Mouse (Mus musculus): Measurements from ENCODE around the gene Arhgap10.
A peak's percentile ranks its signal among the peaks of the same experiment; 100 is the strongest.

Gene Arhgap10

GRCm38 (mm10) chr8:77440324-77440880 lies 77.4 kb downstream of the Arhgap10 start:
- no peak for DNase-seq

GRCm38 (mm10) chr8:77439670-77440069 lies 78.1 kb downstream of the Arhgap10 start:
- DNase-seq: no peak

- no peak for DNase-seq
Observed at GRCm38 (mm10) chr8:77437807-77438493, 79.8 kb downstream of the Arhgap10 start.

DNA sequence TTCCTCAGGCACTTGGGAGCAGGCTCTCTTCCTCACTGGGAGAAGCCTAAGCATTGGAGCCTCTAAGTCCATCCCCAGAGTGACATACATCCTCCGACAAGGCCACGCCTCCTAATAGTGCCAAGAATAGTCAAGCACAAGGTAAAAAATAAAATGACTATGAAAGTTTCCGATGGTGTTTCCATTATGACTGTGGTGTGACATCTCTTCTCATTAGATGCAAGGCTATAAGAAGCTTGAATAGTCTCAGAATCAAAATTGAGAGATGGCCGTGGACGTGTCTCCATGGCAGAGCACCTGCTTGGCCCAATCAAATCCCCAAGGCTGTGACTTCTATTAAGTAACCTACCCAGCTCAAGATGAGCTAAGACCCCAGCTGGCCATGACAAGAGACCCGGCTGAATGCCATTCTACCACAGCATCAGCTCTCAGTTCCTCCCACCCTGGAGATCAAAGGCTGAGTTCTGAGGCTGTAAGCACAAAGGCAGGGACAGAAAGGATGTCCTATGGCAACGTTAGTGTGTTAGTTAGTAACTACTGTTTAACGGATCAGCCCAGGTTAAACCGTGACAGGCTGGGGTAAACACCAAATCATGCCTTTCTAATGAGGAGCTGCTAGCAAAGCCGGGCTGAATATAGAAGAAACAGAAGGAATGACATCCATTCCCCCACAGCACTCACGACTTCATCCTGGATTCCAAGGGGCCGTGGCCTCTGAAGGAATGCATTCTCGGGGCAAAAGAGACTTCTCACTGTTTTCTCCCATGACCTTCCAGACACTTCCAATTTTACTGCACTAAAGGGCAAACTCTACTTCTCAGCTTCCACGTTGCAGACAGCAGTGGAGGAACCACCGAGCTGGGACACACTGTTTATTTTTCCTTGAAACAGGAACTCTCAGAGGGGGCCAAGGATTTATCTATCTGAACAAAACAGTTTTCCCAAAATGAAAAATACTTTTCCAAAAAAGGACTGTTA lies 81.5 kb downstream of the Arhgap10 start:
- DNase-seq: no peak

- DNase-seq: no peak
Observed at GRCm38 (mm10) chr8:77433221-77433620, 84.5 kb downstream of the Arhgap10 start.

GRCm38 (mm10) chr8:77432726-77433125 lies 85.0 kb downstream of the Arhgap10 start:
- no peak for DNase-seq

DNA sequence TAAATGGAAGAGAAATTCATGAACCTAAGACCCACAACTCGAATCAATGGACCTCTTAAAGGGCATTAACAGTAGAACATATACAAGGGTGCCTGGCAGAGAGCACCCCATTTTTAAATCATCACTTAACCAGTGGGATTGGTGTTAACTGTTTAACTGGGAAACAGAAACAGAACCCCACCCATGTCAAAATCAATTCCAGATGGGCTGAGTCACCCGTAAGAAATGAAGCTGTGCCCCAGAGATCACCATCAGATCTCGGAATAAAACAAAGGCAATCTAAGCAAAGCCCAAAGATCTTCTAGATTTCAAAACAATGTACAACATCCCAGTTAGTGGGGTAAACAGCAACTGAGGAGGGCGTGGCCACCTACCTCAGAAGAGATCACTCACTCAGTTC lies 89.3 kb downstream of the Arhgap10 start:
- no peak for DNase-seq

GRCm38 (mm10) chr8:77428015-77428414 lies 89.7 kb downstream of the Arhgap10 start:
- no peak for DNase-seq

DNA sequence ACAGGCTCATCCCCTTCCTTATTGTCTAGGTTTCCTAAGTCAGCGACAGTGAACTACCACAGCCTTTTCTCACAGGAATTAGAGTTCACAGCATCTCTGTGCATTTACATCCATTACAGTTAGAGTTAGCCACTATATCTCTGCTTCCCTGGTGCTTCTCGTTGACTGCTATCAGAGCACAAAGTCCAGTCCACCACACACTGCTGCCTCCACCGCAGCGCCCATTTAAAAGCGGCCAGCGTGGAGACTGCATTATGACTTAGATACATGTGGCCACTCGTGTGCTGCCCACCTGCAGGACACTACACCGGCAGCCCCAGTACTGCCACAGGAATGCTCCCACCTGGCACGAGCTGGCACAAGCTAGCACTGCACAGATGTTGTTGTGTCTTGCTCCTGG lies 90.3 kb downstream of the Arhgap10 start:
- DNase-seq: no peak

DNA sequence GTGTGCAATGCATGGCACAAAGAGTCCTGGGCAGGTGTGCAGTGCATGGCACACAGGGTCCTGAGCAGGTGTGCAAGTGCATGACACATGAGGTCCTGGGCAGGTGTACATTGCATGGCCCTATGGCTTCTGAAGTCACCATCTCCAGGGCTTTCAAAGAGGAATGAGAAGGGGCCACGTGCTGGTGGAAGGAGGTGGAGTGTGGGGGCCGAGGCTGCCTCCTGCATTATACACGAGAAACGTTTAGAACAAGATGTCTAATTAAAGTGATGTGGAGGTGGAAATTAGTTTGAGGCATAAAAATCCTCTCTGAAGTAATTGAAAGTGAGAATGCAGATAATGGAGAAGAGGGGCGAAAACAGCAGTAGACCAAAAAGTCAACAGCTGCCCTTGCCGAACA lies 93.9 kb downstream of the Arhgap10 start:
- no peak for DNase-seq

GRCm38 (mm10) chr8:77422632-77423252 lies 95.0 kb downstream of the Arhgap10 start:
- no peak for DNase-seq

- DNase-seq: no peak
Observed at GRCm38 (mm10) chr8:77421596-77421995, 96.2 kb downstream of the Arhgap10 start.

DNA sequence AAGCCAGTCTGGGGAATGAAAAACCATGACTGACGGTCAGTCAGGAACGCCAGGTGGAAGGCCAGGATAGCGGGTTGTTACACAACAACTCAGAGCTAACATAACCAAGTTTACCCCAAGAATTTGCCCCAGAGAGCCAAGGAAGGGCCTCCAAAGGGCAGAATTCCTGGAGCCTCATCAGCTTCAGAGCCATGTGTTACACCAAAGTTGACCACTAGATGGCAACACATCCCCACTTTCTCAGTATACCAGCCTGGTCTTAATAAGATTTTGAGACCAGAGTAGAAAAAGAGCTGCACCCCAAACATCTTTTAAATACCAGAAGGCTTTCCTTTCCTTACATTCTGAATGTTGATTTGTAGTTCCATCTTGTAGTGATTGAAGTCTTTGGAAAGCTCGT lies 98.0 kb downstream of the Arhgap10 start:
- peak; percentile 57 for DNase-seq

DNA sequence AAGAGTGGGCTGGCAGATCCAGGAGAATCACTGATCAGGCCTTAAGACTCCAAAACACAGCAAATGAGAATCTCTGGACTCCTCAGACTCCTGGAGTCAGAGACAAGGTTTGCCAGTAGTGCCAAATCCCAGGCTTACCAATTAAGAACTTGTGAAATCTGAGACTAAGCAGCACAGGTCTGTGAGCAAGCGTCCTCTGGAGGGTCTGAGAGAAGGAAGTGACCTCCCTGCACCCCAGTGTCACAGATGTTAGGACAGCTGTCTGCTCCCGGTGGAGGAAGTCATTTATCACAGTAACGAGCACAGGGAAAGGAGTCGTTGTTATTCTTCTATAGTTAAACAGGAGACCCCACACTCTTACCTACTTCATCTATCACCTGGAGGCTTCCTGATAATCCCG lies 101.0 kb downstream of the Arhgap10 start:
- DNase-seq: no peak

DNA sequence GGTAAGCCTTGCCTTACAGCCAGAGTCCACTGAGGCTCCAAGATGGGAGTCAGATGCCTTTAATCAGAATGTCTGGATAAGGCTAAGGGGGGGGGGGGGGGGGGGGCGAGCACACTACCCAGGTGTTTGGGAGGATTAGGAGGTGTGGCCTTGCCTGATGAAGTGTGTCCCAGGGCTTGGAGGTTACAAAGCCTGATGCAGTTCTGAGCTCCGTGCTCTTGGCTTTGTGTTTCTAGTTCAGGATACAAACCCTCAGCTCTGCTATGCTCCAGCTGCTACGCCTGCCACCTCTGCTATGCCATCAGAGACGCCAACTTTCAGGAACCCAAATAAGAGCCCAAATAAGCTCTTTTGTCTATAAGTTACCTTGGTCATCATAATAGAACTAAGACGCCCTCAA lies 101.7 kb downstream of the Arhgap10 start:
- DNase-seq: no peak

DNA sequence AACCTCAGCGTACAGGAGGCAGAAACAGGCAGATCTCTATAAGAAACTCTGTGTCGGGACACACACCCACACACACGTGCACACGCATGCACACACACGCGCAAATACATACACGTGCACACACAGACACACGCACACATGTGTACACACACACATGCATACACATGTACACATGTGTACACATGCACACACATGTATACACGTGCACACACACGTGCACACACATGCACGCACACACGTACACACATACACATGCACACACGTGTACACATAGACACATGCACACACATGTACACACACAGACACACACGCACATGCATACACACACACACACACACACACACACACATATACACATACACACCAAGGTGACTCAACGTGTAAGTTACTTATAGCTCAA lies 106.5 kb downstream of the Arhgap10 start:
- no peak for DNase-seq

DNA sequence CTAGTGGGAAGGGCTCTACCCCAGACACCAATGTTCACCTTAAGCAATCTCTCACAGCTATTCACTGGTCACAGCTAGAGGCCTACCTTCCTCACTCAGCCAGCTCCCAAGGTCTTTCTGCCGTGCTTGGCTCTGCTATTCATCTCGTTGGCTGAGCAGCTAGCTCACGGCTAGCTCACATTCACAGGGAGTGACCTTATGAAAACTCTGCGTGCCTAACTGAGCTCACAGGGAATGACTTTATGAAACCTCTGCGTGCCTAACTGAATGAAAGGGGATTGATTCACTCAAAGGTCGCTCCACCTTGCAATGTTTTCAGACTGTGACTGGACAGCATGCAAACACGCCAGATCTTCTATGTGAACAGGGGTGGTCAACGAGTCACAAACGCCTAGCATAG lies 107.4 kb downstream of the Arhgap10 start:
- no peak for DNase-seq

GRCm38 (mm10) chr8:77408527-77409215 lies 109.1 kb downstream of the Arhgap10 start:
- no peak for DNase-seq

GRCm38 (mm10) chr8:77406846-77407245 lies 110.9 kb downstream of the Arhgap10 start:
- no peak for DNase-seq

DNA sequence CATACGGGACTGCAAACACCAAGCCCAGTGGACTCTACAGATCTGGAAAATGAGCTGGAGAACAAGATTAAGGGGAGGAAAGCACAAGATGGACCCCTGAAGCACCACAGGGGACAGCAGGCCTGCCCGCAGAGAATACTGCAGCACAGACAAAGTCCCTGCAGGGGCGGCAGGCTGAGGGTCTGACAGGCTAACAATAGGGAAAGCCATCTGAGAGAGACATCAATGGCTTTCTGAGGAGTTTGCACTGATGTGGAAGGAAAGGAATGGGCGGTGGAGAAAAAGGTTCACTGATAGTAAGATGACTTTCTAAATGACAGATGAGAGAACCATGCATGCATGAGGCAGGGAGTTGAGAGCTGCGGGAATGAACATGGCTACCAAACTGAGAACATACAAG lies 111.3 kb downstream of the Arhgap10 start:
- DNase-seq: no peak

- DNase-seq: no peak
Observed at GRCm38 (mm10) chr8:77404017-77404416, 113.7 kb downstream of the Arhgap10 start.

DNA sequence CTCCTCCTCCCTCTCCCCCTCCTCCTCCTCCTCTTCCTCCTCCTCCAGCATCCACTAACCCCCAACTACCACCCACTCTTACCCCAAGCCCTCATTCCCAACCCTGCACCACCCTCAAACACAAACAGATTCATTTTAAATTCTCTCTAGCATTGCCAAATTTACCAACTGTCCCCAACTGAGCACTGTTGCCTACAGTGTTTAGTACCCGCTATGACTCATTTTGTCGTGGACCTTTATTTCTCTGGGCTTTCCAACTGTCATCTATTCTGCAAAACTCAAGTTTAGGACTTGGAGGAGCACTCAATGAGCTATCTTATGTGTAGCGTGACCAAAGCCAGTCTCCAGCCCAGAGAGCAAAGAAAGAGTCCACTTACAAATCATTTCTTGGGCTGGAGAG lies 115.8 kb downstream of the Arhgap10 start:
- no peak for DNase-seq

DNA sequence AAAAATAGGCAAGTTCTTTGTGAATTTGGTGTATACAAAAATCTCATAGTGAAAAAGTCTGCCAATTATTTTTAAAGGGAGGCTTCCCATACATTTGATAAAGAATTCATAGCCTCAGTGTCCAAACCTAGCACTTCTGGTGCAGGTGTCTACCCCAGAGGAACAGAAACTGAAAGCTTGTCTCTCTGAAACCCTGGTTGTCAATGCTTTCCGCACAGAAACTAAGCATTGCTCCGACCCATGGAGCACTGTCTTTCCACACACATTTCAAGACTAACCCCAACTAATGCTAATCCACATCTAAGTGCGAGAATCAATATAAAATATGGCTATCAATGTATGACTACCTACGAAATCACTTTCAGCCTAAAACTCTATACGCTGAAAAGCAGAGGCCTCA lies 116.6 kb downstream of the Arhgap10 start:
- no peak for DNase-seq
